Mouse (Mus musculus): ENCODE data around the gene Patj.

GRCm38 (mm10) chr4:98461804-98462341 is 66.3 kb downstream of the Patj start:
- TF ChIP-seq POLR2A (IDR thresholded peaks at IDR 0.05; ENCODE audit: borderline replicate concordance, extremely low read depth, insufficient read depth, insufficient read length, poor library complexity, severe bottlenecking) (no peak), CTCF (IDR thresholded peaks at IDR 0.05; ENCODE audit: borderline replicate concordance, extremely low read depth, insufficient read depth, insufficient read length) (no peak)

All from brain, embryonic 14.5 days (tissue).